Mouse (Mus musculus): ENCODE measurements around the gene C1rl. TPM values are rescaled to one million over a fixed set of nuclear protein-coding genes. Genes with fewer than 3 reads are reported as not detected.
"Not testable (repeated sequence)": the region's sequence is repeated elsewhere in the genome, so short reads cannot be mapped to it uniquely, and the experiment has no call there.

The C1rl gene
- polyA plus RNA-seq, 1 experiment from 2014 or later: 0.52 TPM

DNA sequence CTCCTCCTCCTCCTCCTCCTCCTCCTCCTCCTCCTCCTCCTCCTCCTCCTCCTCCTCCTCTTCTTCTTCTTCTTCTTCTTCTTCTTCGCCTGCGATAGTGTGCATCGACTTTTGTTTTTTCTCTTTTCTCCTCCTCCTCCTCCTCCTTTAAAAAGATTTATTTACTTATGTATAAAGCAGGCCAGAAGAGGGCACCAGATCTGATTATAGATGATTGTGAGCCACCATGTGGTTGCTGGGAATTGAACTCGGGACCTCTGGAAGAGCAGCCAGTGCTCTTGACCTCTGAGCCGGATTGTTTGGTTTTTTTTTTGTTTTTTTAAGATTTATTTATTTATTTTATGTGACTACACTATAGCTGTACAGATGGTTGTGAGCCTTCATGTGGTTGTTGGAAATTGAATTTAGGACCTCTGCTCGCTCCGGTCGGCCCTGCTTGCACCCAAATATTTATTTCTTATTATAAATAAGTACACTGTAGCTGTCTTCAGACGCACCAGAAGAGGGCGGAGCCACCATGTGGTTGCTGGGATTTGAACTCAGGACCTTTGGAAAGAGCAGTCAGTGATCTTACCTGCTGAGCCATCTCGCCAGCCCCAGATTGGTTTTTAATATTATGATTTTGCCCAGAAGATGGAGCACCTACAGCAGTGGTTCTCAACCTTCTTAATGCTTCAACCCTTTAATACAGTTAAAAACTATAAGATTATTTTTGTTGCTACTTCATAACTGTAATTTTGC, 17.4 kb upstream of the C1rl start:
- not testable (repeated sequence) for H3K27me3 ChIP-seq (replicated peaks); H3K9me3 ChIP-seq; H3K9ac ChIP-seq; H3K4me2 ChIP-seq; H3K27ac ChIP-seq (replicated peaks); H3K36me3 ChIP-seq; ATAC-seq (ENCODE audit: extremely low read depth, insufficient number of reproducible peaks, low FRiP score, low TSS enrichment); H3K4me3 ChIP-seq
- 85% methylated on average over 8 of the region's 11 CpGs for WGBS
- H3K4me1 ChIP-seq: peaks cover 11% of the 10 kb centered on the region

DNA sequence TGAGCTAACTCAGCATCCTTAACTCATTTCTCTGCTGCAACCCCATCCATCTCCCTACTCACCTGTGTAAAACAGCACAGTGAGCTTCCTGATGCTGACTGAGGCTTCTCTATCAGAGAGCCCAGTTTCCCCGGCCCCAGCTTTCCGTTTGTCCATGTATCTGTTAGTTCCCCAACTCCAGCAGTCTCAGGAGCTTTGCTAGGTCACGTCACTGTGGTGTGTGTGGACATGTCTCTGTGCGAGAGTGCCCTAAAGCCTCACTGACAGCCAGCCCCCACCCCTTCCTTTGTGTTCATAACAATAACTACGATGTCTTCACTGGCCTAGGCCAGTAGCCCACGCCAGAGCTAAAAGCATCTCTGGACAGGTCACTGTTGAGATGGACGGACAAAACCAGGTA, 16.7 kb upstream of the C1rl start:
- Histone ChIP-seq H3K4me2 (no peak overlapping the region), H3K9ac (no peak overlapping the region), H3K27me3 (replicated peaks) (no peaks in the 10 kb centered on the region), H3K27ac (replicated peaks) (no peak overlapping the region), H3K36me3 (no peaks in the 10 kb centered on the region), H3K4me3 (no peak overlapping the region), H3K9me3 (no peaks in the 10 kb centered on the region), H3K4me1 (peaks cover 11% of the 10 kb centered on the region)
- ATAC-seq (ENCODE audit: extremely low read depth, insufficient number of reproducible peaks, low FRiP score, low TSS enrichment): no peak
- WGBS: 74% methylated on average over 7 of the region's 7 CpGs

DNA sequence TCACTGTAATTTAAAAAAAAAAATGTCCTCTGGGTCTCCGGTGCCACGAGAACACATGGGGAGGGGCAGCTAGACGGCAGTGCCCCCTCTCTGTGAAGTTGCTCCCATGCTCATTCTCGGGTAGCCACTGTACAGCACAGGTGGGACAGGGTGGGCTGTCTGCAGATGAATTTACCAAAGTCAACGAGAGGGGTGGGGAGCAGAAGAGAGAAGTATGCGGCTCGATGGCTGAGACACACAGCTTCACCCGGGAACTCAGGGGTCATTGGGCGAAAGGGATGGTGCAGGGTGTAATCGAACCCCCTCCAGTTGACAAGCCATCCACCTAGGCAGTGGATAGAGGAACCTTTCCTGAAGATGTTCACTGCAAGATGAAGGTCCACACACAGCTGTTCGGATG, 16.1 kb upstream of the C1rl start:
- 79% methylated on average over 11 of the region's 11 CpGs for WGBS
- H3K4me1 ChIP-seq: peaks cover 11% of the 10 kb centered on the region
- H3K36me3 ChIP-seq: no peaks in the 10 kb centered on the region
- H3K27me3 ChIP-seq (replicated peaks): no peaks in the 10 kb centered on the region
- no peak overlapping the region for H3K9ac ChIP-seq
- ATAC-seq (ENCODE audit: extremely low read depth, insufficient number of reproducible peaks, low FRiP score, low TSS enrichment): no peak
- no peak overlapping the region for H3K4me3 ChIP-seq
- H3K9me3 ChIP-seq: no peaks in the 10 kb centered on the region
- H3K27ac ChIP-seq (replicated peaks): no peak overlapping the region
- H3K4me2 ChIP-seq: no peak overlapping the region

DNA sequence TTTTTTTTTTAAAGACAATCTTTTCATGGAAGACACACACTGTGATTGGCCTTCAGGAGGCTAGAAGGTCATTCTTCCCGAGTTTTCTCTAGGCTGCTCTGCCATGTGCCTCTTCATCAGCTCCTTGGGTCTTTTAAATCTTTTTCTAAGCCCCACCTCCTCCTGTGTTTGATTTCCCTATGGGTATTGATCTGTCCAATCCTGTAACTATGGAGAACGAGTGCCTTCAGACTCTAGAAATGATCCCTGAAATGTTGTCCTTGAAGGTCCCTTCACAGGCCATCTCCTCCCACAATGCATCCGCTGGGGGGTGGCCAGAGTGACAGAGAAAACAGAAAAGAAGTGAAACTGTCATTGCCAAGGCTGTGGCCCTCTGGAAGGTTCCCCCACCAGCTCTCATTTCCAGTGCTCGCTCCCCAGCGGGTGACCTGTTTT, 15.7 kb upstream of the C1rl start:
- no peaks in the 10 kb centered on the region for H3K36me3 ChIP-seq
- no peak overlapping the region for H3K4me3 ChIP-seq
- H3K4me1 ChIP-seq: peaks cover 11% of the 10 kb centered on the region
- H3K9ac ChIP-seq: no peak overlapping the region
- WGBS: 61% methylated on average over 5 of the region's 5 CpGs
- H3K9me3 ChIP-seq: no peaks in the 10 kb centered on the region
- no peak overlapping the region for H3K4me2 ChIP-seq
- H3K27me3 ChIP-seq (replicated peaks): no peaks in the 10 kb centered on the region
- no peak for ATAC-seq (ENCODE audit: extremely low read depth, insufficient number of reproducible peaks, low FRiP score, low TSS enrichment)
- no peak overlapping the region for H3K27ac ChIP-seq (replicated peaks)

DNA sequence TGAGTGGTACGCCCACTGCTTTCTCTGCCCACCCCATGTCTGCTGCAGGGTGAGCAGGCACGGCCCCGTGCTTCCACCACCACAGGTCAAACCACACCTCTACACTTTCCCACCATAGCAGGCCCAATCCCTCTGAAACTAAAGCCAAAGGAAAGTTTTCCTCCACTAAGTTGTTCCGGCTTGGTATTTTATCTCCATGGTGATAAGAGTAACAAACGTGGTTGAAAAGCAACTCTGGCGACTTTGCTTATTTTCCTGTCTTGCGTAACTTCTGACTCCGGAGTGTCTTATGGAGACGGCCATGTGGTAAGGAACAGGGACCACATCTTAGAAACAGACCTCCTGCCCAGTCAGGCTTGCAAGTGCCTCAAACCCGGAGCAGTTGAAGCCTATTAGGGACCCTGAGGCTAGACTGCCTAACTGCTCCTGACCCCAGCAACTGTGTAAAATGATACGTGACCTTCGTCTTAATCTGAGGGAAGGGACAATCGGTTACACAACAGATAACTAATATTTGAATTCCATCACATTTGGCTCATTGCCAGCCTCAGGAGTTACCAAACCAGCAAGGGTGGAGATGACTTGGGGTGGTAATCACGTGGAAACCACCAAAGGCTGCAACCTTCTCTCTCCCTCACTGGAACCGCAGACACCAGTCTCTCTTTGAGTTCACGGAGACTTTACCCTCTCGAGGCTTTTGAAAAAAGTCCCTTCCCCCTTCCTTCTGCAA, 14.8 kb upstream of the C1rl start:
- no peak for ATAC-seq (ENCODE audit: extremely low read depth, insufficient number of reproducible peaks, low FRiP score, low TSS enrichment)
- Histone ChIP-seq H3K36me3 (no peaks in the 10 kb centered on the region), H3K4me1 (peaks cover 11% of the 10 kb centered on the region), H3K9ac (no peak overlapping the region), H3K27ac (replicated peaks) (no peak overlapping the region), H3K27me3 (replicated peaks) (0 out of 2 replicates have a peak, but pooled peaks cover under 1% of the 10 kb centered on the region), H3K4me2 (peak overlapping the region; percentile 24; the same call in 1 of the 2 replicates), H3K9me3 (no peaks in the 10 kb centered on the region), H3K4me3 (no peak overlapping the region)
- 36% methylated on average over 17 of the region's 17 CpGs for WGBS

DNA sequence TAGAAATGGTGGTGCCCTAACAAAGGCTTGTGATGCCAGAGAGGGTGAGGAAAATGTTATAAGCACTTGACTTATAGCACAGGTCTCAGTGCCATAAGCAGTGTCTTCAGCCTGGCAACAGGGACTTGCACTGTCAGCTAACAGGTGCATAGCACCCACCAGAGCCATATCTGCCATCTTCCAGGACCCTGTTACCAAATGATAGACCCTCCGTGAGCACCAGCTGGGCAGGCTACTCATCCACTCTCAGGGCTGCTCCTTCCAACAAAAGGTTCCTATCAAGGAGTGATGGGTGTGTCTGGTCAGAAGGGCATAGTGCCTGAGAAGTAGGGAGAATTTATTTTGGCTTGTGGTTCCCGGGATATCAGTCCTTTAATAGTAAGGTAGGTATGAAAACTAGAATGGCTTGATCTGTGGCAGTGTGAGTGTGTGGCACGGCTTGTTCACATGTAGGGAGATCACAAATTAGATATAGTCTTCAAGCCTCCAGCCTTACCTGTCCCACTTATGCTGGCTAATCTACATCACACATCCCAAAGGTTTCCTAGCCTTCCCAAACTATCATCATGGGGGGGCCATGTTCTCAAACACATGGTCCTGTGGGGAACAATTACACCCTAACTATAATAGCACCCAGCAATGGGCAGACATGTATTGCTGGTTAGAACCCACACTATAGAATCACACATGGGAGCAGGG, 13.9 kb upstream of the C1rl start:
- 0 out of 2 replicates have a peak, but pooled peaks cover 6% of the 10 kb centered on the region for H3K27me3 ChIP-seq (replicated peaks)
- no peak overlapping the region for H3K27ac ChIP-seq (replicated peaks)
- peaks cover 11% of the 10 kb centered on the region for H3K4me1 ChIP-seq
- H3K9ac ChIP-seq: no peak overlapping the region
- no peaks in the 10 kb centered on the region for H3K36me3 ChIP-seq
- no peaks in the 10 kb centered on the region for H3K9me3 ChIP-seq
- H3K4me3 ChIP-seq: no peak overlapping the region
- 74% methylated on average over 3 of the region's 3 CpGs for WGBS
- ATAC-seq (ENCODE audit: extremely low read depth, insufficient number of reproducible peaks, low FRiP score, low TSS enrichment): no peak
- H3K4me2 ChIP-seq: no peak overlapping the region

DNA sequence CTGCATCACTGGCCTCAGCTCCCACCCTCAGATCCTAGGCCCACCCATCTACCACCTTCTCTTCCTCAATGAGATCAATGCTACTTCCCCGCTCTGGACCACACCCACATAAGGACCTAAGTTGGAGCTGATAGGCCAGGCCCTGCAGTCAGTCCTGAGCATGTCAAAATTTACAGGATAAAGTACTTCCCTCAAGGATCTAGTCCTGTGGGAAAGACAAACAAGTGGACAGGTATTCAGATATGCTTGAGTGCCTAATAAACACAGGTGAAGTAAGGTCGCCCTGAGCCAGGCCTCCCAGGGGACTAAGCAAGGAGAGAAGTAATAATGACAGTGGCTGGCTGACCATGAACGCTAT, 13.4 kb upstream of the C1rl start:
- 74% methylated on average over 3 of the region's 3 CpGs for WGBS
- no peaks in the 10 kb centered on the region for H3K36me3 ChIP-seq
- H3K27me3 ChIP-seq (replicated peaks): 0 out of 2 replicates have a peak, but pooled peaks cover 6% of the 10 kb centered on the region
- no peak overlapping the region for H3K4me3 ChIP-seq
- peaks cover 11% of the 10 kb centered on the region for H3K4me1 ChIP-seq
- no peak overlapping the region for H3K9ac ChIP-seq
- H3K27ac ChIP-seq (replicated peaks): no peak overlapping the region
- no peaks in the 10 kb centered on the region for H3K9me3 ChIP-seq
- no peak for ATAC-seq (ENCODE audit: extremely low read depth, insufficient number of reproducible peaks, low FRiP score, low TSS enrichment)
- no peak overlapping the region for H3K4me2 ChIP-seq

DNA sequence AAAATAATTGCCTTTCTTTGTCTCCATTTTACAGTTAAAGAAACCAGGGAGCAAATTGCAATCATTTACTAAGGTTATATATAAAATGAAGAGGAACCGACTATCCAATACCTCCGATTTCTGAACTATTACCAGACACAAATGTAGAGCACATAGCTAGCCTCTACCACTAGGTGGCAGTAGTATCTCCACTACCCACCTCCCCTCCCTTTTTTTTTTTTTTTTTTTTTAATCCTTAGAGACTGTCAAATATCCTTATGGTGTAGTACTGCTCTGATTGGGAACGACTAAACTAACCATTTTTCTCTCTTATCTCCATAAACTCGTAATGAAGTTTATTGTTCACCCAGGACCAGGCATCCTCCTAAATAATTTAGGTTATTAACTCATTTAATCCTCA, 12.6 kb upstream of the C1rl start:
- H3K27ac ChIP-seq (replicated peaks): no peak overlapping the region
- 0 out of 2 replicates have a peak, but pooled peaks cover 6% of the 10 kb centered on the region for H3K27me3 ChIP-seq (replicated peaks)
- no peak overlapping the region for H3K4me3 ChIP-seq
- H3K9me3 ChIP-seq: no peaks in the 10 kb centered on the region
- H3K9ac ChIP-seq: no peak overlapping the region
- WGBS: 42% methylated on average over 4 of the region's 4 CpGs
- H3K36me3 ChIP-seq: no peaks in the 10 kb centered on the region
- H3K4me2 ChIP-seq: no peak overlapping the region
- peaks cover 11% of the 10 kb centered on the region for H3K4me1 ChIP-seq
- no peak for ATAC-seq (ENCODE audit: extremely low read depth, insufficient number of reproducible peaks, low FRiP score, low TSS enrichment)

DNA sequence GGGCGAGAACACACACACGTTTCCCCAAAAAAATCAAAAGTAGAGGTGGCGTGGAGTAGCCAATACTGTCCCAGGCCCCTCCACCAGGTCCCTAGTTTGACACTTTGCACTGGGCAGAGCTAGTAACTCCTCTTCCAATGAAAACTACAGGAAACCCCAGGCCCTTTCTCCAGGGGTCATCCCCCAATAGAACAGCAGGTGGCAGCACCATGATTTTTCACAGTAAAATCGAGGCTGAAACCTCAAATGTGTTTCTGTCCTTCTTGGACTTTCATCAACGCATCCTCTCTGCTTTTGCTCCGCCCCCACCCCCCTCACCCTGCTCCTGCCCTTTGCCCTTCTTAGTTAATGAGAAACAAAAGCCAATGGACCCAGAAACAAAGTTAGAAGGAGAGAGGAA, 11.3 kb upstream of the C1rl start:
- no peak for ATAC-seq (ENCODE audit: extremely low read depth, insufficient number of reproducible peaks, low FRiP score, low TSS enrichment)
- Histone ChIP-seq H3K9me3 (no peaks in the 10 kb centered on the region), H3K9ac (no peak overlapping the region; the same call in 1 of the 2 replicates), H3K4me3 (no peak overlapping the region), H3K27me3 (replicated peaks) (0 out of 2 replicates have a peak, but pooled peaks cover 6% of the 10 kb centered on the region), H3K36me3 (no peaks in the 10 kb centered on the region), H3K4me2 (no peak overlapping the region), H3K4me1 (peaks cover 11% of the 10 kb centered on the region), H3K27ac (replicated peaks) (no peak overlapping the region)
- 21% methylated on average over 6 of the region's 6 CpGs for WGBS

DNA sequence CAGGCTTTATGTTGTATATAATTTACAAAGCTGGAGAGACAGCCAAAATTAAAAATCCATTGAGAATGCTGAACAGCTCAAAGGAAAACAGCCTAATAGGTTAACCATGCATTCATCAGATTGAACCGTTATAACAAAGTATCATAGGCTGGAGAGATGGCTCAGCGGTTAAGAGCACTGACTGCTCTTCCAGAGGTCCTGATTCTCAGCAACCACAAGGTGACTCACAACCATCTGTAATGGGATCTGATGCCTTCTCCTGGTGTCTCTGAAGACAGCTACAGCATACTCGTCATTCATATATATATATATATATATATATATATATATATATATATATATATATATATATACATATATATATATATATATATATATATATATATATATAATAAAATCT, 9.1 kb upstream of the C1rl start:
- 82% methylated on average over 3 of the region's 3 CpGs for WGBS
- ATAC-seq (ENCODE audit: extremely low read depth, insufficient number of reproducible peaks, low FRiP score, low TSS enrichment); H3K4me2 ChIP-seq; H3K36me3 ChIP-seq; H3K27me3 ChIP-seq (replicated peaks); H3K9me3 ChIP-seq; H3K9ac ChIP-seq; H3K27ac ChIP-seq (replicated peaks); H3K4me3 ChIP-seq; H3K4me1 ChIP-seq: not testable (repeated sequence)

- H3K27ac ChIP-seq (replicated peaks): no peak overlapping the region
- no peak overlapping the region; the same call in 1 of the 2 replicates for H3K4me2 ChIP-seq
- 0 out of 2 replicates have a peak, but pooled peaks cover 6% of the 10 kb centered on the region for H3K27me3 ChIP-seq (replicated peaks)
- H3K9ac ChIP-seq: no peak overlapping the region
- no peaks in the 10 kb centered on the region for H3K9me3 ChIP-seq
- WGBS: 80% methylated on average over 7 of the region's 7 CpGs
- H3K4me3 ChIP-seq: no peak overlapping the region
- no peaks in the 10 kb centered on the region for H3K4me1 ChIP-seq
- H3K36me3 ChIP-seq: no peaks in the 10 kb centered on the region
- ATAC-seq (ENCODE audit: extremely low read depth, insufficient number of reproducible peaks, low FRiP score, low TSS enrichment): no peak
Observed at GRCm38 (mm10) chr6:124484851-124485250, 8.1 kb upstream of the C1rl start.
